Mouse (Mus musculus): ENCODE measurements around the gene Hey2. TPM values are rescaled to one million over a fixed set of nuclear protein-coding genes. Genes with fewer than 3 reads are reported as not detected.

Gene Hey2
- polyA plus RNA-seq, 1 experiment from 2014 or later: 6.7 TPM

GRCm38 (mm10) chr10:30786103-30786754, 56.4 kb downstream of the Hey2 start:
- WGBS: 88% methylated on average over 5 of the region's 5 CpGs
- H3K27me3 ChIP-seq: no peaks in the 10 kb centered on the region
- ATAC-seq (ENCODE audit: low FRiP score): no peak
- H3K4me1 ChIP-seq: no peaks in the 10 kb centered on the region
- no peak overlapping the region for H3K4me3 ChIP-seq
- no peak overlapping the region for H3K4me2 ChIP-seq (replicated peaks)
- H3K36me3 ChIP-seq: no peaks in the 10 kb centered on the region
- no peaks in the 10 kb centered on the region for H3K9me3 ChIP-seq (replicated peaks)
- no peak overlapping the region for H3K27ac ChIP-seq
- H3K9ac ChIP-seq: no peak overlapping the region

Other genes with a start within 250 kb of the Hey2 start
- gene Trmt11, start 242.1 kb downstream of the Hey2 start, polyA plus RNA-seq (2016; fragmentation: Nextera tagmentation; extraction: Ambion mirVana): 26.4 and 29.3 TPM in 2 replicates
- gene Hint3, start 213.2 kb downstream of the Hey2 start, polyA plus RNA-seq (2016; fragmentation: Nextera tagmentation; extraction: Ambion mirVana): 22.6 and 23.1 TPM in 2 replicates
- gene Ncoa7, start 39.5 kb downstream of the Hey2 start, polyA plus RNA-seq (2016; fragmentation: Nextera tagmentation; extraction: Ambion mirVana): 8.6 and 11.3 TPM in 2 replicates

Measured in hindbrain, embryonic 12.5 days (tissue).